Mouse (Mus musculus) myocyte (in vitro differentiated cells): ENCODE results near the gene Gdf3. TPM values are rescaled to one million over a fixed set of nuclear protein-coding genes. Genes with fewer than 3 reads are reported as not detected.

Experiments
- H3K27me3 ChIP-seq: one replicate; pipeline ENCODE4 v1.6.1; 2011; ENCODE audit not compliant: control insufficient read depth, insufficient read depth, insufficient read length
- H3K36me3 ChIP-seq: one replicate; pipeline ENCODE4 v1.6.1; 2011; ENCODE audit not compliant: control insufficient read depth, insufficient read depth
- H3K4me2 ChIP-seq: one replicate; pipeline ENCODE4 v1.6.1; 2011; ENCODE audit warnings: low read depth, control low read depth
- H3K4me3 ChIP-seq: one replicate; pipeline ENCODE4 v1.5.1; 2011; ENCODE audit warnings: mild to moderate bottlenecking, control low read depth, moderate library complexity
- H3K79me2 ChIP-seq: one replicate; pipeline ENCODE4 v1.6.1; 2011; ENCODE audit not compliant: control insufficient read depth, insufficient read depth
- H3ac ChIP-seq: one replicate; pipeline ENCODE4 v1.6.1; 2011; ENCODE audit not compliant: control insufficient read depth, insufficient read length
- CEBPB ChIP-seq: IDR thresholded peaks from 2 replicates; pipeline ENCODE4 v1.6.1; 2011; ENCODE audit warnings: mild to moderate bottlenecking, moderate library complexity; ENCODE audit not compliant: poor library complexity, insufficient read depth, severe bottlenecking
- E2F4 ChIP-seq: IDR thresholded peaks from one replicate; pipeline ENCODE4 v1.6.1; 2011; ENCODE audit warnings: mild to moderate bottlenecking, control low read depth, moderate library complexity; ENCODE audit not compliant: insufficient read depth
- MAX ChIP-seq: IDR thresholded peaks from one replicate; pipeline ENCODE4 v1.6.1; 2011; ENCODE audit warnings: low read depth, mild to moderate bottlenecking, control low read depth
- MYOD1 ChIP-seq, 3 experiments: IDR thresholded peaks; one replicate each; pipeline ENCODE4 v1.6.1; 2011; ENCODE audit warnings: control low read depth in 2 of 3, low read depth in 2 of 3, mild to moderate bottlenecking in 2 of 3, moderate library complexity in 1 of 3; ENCODE audit not compliant: insufficient read length in 2 of 3, control insufficient read depth in 1 of 3
- MYOG ChIP-seq, 3 experiments: IDR thresholded peaks; one replicate each; pipeline ENCODE4 v1.6.1; 2011; ENCODE audit warnings: control low read depth in 2 of 3, low read depth in 2 of 3, mild to moderate bottlenecking in 2 of 3; ENCODE audit not compliant: insufficient read length in 2 of 3, control insufficient read depth in 1 of 3, insufficient read depth in 1 of 3
- POLR2A ChIP-seq: IDR thresholded peaks from one replicate; pipeline ENCODE4 v1.6.1; 2011; ENCODE audit warnings: low read depth, mild to moderate bottlenecking, control low read depth, moderate library complexity; ENCODE audit not compliant: insufficient read length
- POLR2AphosphoS2 ChIP-seq: IDR thresholded peaks from one replicate; pipeline ENCODE4 v1.6.1; 2011; ENCODE audit warnings: low read depth, control low read depth; ENCODE audit not compliant: insufficient read length
- REST ChIP-seq: IDR thresholded peaks from one replicate; pipeline ENCODE4 v1.6.1; 2011; ENCODE audit warnings: mild to moderate bottlenecking, control low read depth, moderate library complexity; ENCODE audit not compliant: insufficient read depth, insufficient read length
- SRF ChIP-seq: IDR thresholded peaks from one replicate; pipeline ENCODE4 v1.6.1; 2011; ENCODE audit warnings: low read depth; ENCODE audit not compliant: control insufficient read depth, insufficient read length
- TCF12 ChIP-seq: IDR thresholded peaks from one replicate; pipeline ENCODE4 v1.6.1; 2011; ENCODE audit warnings: mild to moderate bottlenecking, control low read depth; ENCODE audit not compliant: poor library complexity, insufficient read depth, severe bottlenecking
- TCF3 ChIP-seq: IDR thresholded peaks from one replicate; pipeline ENCODE4 v1.6.1; 2011; ENCODE audit warnings: low read depth, control low read depth; ENCODE audit not compliant: insufficient read length
- USF1 ChIP-seq: IDR thresholded peaks from one replicate; pipeline ENCODE4 v1.6.1; 2011; ENCODE audit warnings: low read depth, mild to moderate bottlenecking, control low read depth, moderate library complexity
- polyA plus RNA-seq: library from polyadenylated mRNA; unstranded; fragments of >200 nt; fragmentation: generic; extraction: Trizol; gene quantifications from one replicate; pipeline ENCODE4 v1.2.1, GENCODE M21; 2012; ENCODE audit warnings: missing spikeins

The Gdf3 gene
- polyA plus RNA-seq, 1 experiment = not detected

GRCm38 (mm10) chr6:122571617-122571959 lies 38.3 kb downstream of the Gdf3 start:
- no peak for TF ChIP-seq SRF
- TF ChIP-seq CEBPB = no peak
- TF ChIP-seq TCF3 = no peak
- TF ChIP-seq POLR2AphosphoS2 = no peak
- no peak for TF ChIP-seq USF1
- TF ChIP-seq MAX = no peak
- no peak for TF ChIP-seq MYOD1 (IDR thresholded peaks at IDR 0.05; ENCODE audit: control insufficient read depth in 1 of 3, insufficient read length in 2 of 3, low read depth in 2 of 3)
- no peak for TF ChIP-seq REST
- no peak for TF ChIP-seq MYOG (IDR thresholded peaks at IDR 0.05; ENCODE audit: control insufficient read depth in 1 of 3, insufficient read depth in 1 of 3, insufficient read length in 2 of 3, low read depth in 2 of 3)
- no peak for TF ChIP-seq TCF12
- no peak for TF ChIP-seq POLR2A
- no peak for TF ChIP-seq E2F4
- Histone ChIP-seq H3K4me3 (no peak overlapping the region), H3K27me3 (no peaks in the 10 kb centered on the region)

GRCm38 (mm10) chr6:122570695-122571616 lies 38.9 kb downstream of the Gdf3 start:
- H3K27me3 ChIP-seq = no peaks in the 10 kb centered on the region
- peak; percentile 11; the same call in 1 of the 2 replicates for TF ChIP-seq CEBPB
- TF ChIP-seq USF1 = no peak
- H3K36me3 ChIP-seq = no peaks in the 10 kb centered on the region
- no peak overlapping the region for H3K4me3 ChIP-seq
- no peaks in the 10 kb centered on the region for H3K79me2 ChIP-seq
- H3K4me2 ChIP-seq = no peak overlapping the region
- H3ac ChIP-seq = no peak overlapping the region

More at GRCm38 (mm10) chr6:122571617-122571959, 38.3 kb downstream of the Gdf3 start:
- no peaks in the 10 kb centered on the region for H3K79me2 ChIP-seq
- H3ac ChIP-seq = no peak overlapping the region
- no peaks in the 10 kb centered on the region for H3K36me3 ChIP-seq
- no peak overlapping the region for H3K4me2 ChIP-seq

GRCm38 (mm10) chr6:122569762-122570161 lies 40.1 kb downstream of the Gdf3 start:
- no peak overlapping the region for H3K4me3 ChIP-seq
- H3K36me3 ChIP-seq = no peaks in the 10 kb centered on the region
- no peaks in the 10 kb centered on the region for H3K79me2 ChIP-seq
- no peak overlapping the region for H3ac ChIP-seq
- H3K4me2 ChIP-seq = no peak overlapping the region
- TF ChIP-seq MYOG (IDR thresholded peaks at IDR 0.05; ENCODE audit: control insufficient read depth in 1 of 3, insufficient read depth in 1 of 3, insufficient read length in 2 of 3, low read depth in 2 of 3) (no peak), REST (no peak), POLR2A (no peak), SRF (no peak), E2F4 (no peak), MYOD1 (IDR thresholded peaks at IDR 0.05; ENCODE audit: control insufficient read depth in 1 of 3, insufficient read length in 2 of 3, low read depth in 2 of 3) (no peak), TCF3 (no peak), TCF12 (no peak), MAX (no peak), CEBPB (no peak), POLR2AphosphoS2 (no peak), USF1 (no peak)
- H3K27me3 ChIP-seq = no peaks in the 10 kb centered on the region

GRCm38 (mm10) chr6:122569113-122569512 lies 40.8 kb downstream of the Gdf3 start:
- Histone ChIP-seq H3ac (no peak overlapping the region), H3K4me2 (no peak overlapping the region), H3K4me3 (no peak overlapping the region), H3K36me3 (no peaks in the 10 kb centered on the region), H3K27me3 (no peaks in the 10 kb centered on the region), H3K79me2 (no peaks in the 10 kb centered on the region)
- TF ChIP-seq CEBPB (no peak), REST (no peak), MYOG (IDR thresholded peaks at IDR 0.05; ENCODE audit: control insufficient read depth in 1 of 3, insufficient read depth in 1 of 3, insufficient read length in 2 of 3, low read depth in 2 of 3) (no peak), E2F4 (no peak), USF1 (no peak), TCF12 (no peak), TCF3 (no peak), MAX (no peak), SRF (no peak), MYOD1 (IDR thresholded peaks at IDR 0.05; ENCODE audit: control insufficient read depth in 1 of 3, insufficient read length in 2 of 3, low read depth in 2 of 3) (no peak), POLR2AphosphoS2 (no peak), POLR2A (no peak)
